Mouse (Mus musculus) testis, adult 2 months (tissue): ENCODE results near the gene P2rx3.

Experiments
- CTCF ChIP-seq: fragments of 200-500 bp; IDR thresholded peaks from 2 replicates; pipeline ENCODE4 v1.5.1; 2012; ENCODE audit warnings: low read depth, mild to moderate bottlenecking, inconsistent platforms, low read length, moderate library complexity; ENCODE audit not compliant: control insufficient read depth, insufficient read depth, insufficient replicate concordance
- POLR2A ChIP-seq: fragments of 200-500 bp; IDR thresholded peaks from 2 replicates; pipeline ENCODE4 v1.6.1; 2012; ENCODE audit warnings: low read depth, mild to moderate bottlenecking, inconsistent platforms, low read length, moderate library complexity; ENCODE audit not compliant: control insufficient read depth

DNA sequence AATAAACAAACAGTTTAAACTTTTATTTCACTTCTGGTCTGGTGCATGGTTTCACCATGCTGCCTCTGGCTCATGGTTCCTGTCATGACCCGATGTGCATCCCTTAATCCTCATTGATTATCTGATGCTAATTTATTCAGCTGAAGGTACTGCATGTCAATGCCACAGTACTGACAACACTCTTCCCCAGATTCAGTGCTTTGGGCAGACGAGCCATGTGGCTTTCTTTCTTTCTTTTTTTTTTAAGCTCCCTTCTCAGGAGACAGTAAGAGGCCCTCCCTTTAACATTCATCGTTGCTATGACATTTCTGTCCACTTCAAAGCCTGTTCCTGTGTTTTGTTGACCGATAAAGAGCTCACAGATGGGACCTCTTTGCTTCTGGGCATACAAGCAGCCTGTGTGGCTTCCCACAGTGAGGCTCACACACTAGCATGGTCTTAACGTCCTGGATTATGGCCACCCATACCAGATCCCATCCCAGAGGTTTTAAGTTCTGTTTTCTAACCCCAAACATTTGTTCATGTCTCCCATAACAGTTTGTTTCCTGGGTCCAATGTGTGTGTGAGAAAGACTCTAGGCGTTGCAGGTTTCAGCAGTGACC is 74.3 kb downstream of the P2rx3 start:
- TF ChIP-seq CTCF = no peak
- TF ChIP-seq POLR2A = no peak
